Mouse (Mus musculus) megakaryocyte, embryonic 14.5 days (primary cell): ENCODE measurements at regions not wholly inside any gene's neighbourhood (a gene's known extent, or its start where the extent isn't known, plus 50 kb on each side); places are given as distances from the start of the nearest gene placed in this dataset.

Experiments
- FLI1 ChIP-seq: IDR thresholded peaks from 2 replicates; pipeline ENCODE4 v1.6.1; 2012; ENCODE audit warnings: low read length, inconsistent platforms, mixed read lengths
- GATA1 ChIP-seq: IDR thresholded peaks from 3 replicates; pipeline ENCODE4 v1.6.1; 2012; ENCODE audit warnings: mixed read lengths, low read length, inconsistent platforms, borderline replicate concordance

GRCm38 (mm10) chr19:37755372-37755771 lies 57.8 kb downstream of the Cyp26a1 start:
- TF ChIP-seq GATA1 (no peak), FLI1 (no peak)
